Mouse (Mus musculus) ES-E14 (cell line): ENCODE data around the gene S1pr4.

ENCODE experiments used
- MAFK ChIP-seq: IDR thresholded peaks from 2 replicates; pipeline ENCODE4 v1.6.1; 2014; ENCODE audit warnings: mild to moderate bottlenecking, low read depth, low read length, inconsistent platforms; ENCODE audit not compliant: insufficient read depth
- ZNF384 ChIP-seq: IDR thresholded peaks from 2 replicates; pipeline ENCODE4 v1.6.1; 2012; ENCODE audit warnings: low read depth, low read length, inconsistent platforms

GRCm38 (mm10) chr10:81496969-81497368 is 3.0 kb downstream of the S1pr4 start:
- no peak for TF ChIP-seq ZNF384
- no peak for TF ChIP-seq MAFK
